Mouse (Mus musculus): ENCODE data around the gene Ash1l. TPM values are rescaled to one million over a fixed set of nuclear protein-coding genes. Genes with fewer than 3 reads are reported as not detected.

The Ash1l gene
- polyA plus RNA-seq, 1 experiment = 4.7 TPM

GRCm38 (mm10) chr3:89043359-89043758 lies 92.9 kb downstream of the Ash1l start:
- Histone ChIP-seq H3K27me3 (ENCODE audit: control insufficient read depth, insufficient read depth, insufficient read length) (no peaks in the 10 kb centered on the region), H3K79me2 (ENCODE audit: control insufficient read depth, insufficient read depth) (no peaks in the 10 kb centered on the region), H3K4me2 (ENCODE audit: low read depth) (no peak overlapping the region), H3K36me3 (ENCODE audit: control insufficient read depth, insufficient read depth) (peaks cover 54% of the 10 kb centered on the region), H3K4me3 (no peak overlapping the region), H3ac (ENCODE audit: control insufficient read depth, insufficient read length) (no peak overlapping the region)
- no peak for TF ChIP-seq MAX (IDR thresholded peaks at IDR 0.05; ENCODE audit: low read depth)
- TF ChIP-seq TCF3 (IDR thresholded peaks at IDR 0.05; ENCODE audit: insufficient read length, low read depth) = no peak
- TF ChIP-seq SRF (IDR thresholded peaks at IDR 0.05; ENCODE audit: control insufficient read depth, insufficient read length, low read depth) = no peak
- no peak for TF ChIP-seq REST (IDR thresholded peaks at IDR 0.05; ENCODE audit: insufficient read depth, insufficient read length)
- TF ChIP-seq POLR2A (IDR thresholded peaks at IDR 0.05; ENCODE audit: insufficient read length, low read depth) = no peak
- no peak for TF ChIP-seq POLR2AphosphoS2 (IDR thresholded peaks at IDR 0.05; ENCODE audit: insufficient read length, low read depth)
- TF ChIP-seq MYOD1 (IDR thresholded peaks at IDR 0.05; ENCODE audit: control insufficient read depth in 1 of 3, insufficient read length in 2 of 3, low read depth in 2 of 3) = no peak
- no peak for TF ChIP-seq TCF12 (IDR thresholded peaks at IDR 0.05; ENCODE audit: insufficient read depth, poor library complexity, severe bottlenecking)
- TF ChIP-seq E2F4 (IDR thresholded peaks at IDR 0.05; ENCODE audit: insufficient read depth) = no peak
- no peak for TF ChIP-seq MYOG (IDR thresholded peaks at IDR 0.05; ENCODE audit: control insufficient read depth in 1 of 3, insufficient read depth in 1 of 3, insufficient read length in 2 of 3, low read depth in 2 of 3)
- no peak for TF ChIP-seq CEBPB (IDR thresholded peaks at IDR 0.05; ENCODE audit: insufficient read depth, poor library complexity, severe bottlenecking)

- peaks cover 46% of the 10 kb centered on the region for H3K36me3 ChIP-seq (ENCODE audit: control insufficient read depth, insufficient read depth)
- no peak overlapping the region for H3K4me2 ChIP-seq (ENCODE audit: low read depth)
- H3K4me3 ChIP-seq = no peak overlapping the region
- TF ChIP-seq TCF3 (IDR thresholded peaks at IDR 0.05; ENCODE audit: insufficient read length, low read depth) = no peak
- no peak for TF ChIP-seq USF1 (IDR thresholded peaks at IDR 0.05; ENCODE audit: low read depth)
- TF ChIP-seq MYOG (IDR thresholded peaks at IDR 0.05; ENCODE audit: control insufficient read depth in 1 of 3, insufficient read depth in 1 of 3, insufficient read length in 2 of 3, low read depth in 2 of 3) = no peak
- TF ChIP-seq SRF (IDR thresholded peaks at IDR 0.05; ENCODE audit: control insufficient read depth, insufficient read length, low read depth) = no peak
- no peak for TF ChIP-seq TCF12 (IDR thresholded peaks at IDR 0.05; ENCODE audit: insufficient read depth, poor library complexity, severe bottlenecking)
- TF ChIP-seq POLR2A (IDR thresholded peaks at IDR 0.05; ENCODE audit: insufficient read length, low read depth) = no peak
- TF ChIP-seq MYOD1 (IDR thresholded peaks at IDR 0.05; ENCODE audit: control insufficient read depth in 1 of 3, insufficient read length in 2 of 3, low read depth in 2 of 3) = no peak
- no peak for TF ChIP-seq REST (IDR thresholded peaks at IDR 0.05; ENCODE audit: insufficient read depth, insufficient read length)
- TF ChIP-seq POLR2AphosphoS2 (IDR thresholded peaks at IDR 0.05; ENCODE audit: insufficient read length, low read depth) = no peak
- TF ChIP-seq E2F4 (IDR thresholded peaks at IDR 0.05; ENCODE audit: insufficient read depth) = no peak
- H3K79me2 ChIP-seq (ENCODE audit: control insufficient read depth, insufficient read depth) = no peaks in the 10 kb centered on the region
- no peaks in the 10 kb centered on the region for H3K27me3 ChIP-seq (ENCODE audit: control insufficient read depth, insufficient read depth, insufficient read length)
- no peak overlapping the region for H3ac ChIP-seq (ENCODE audit: control insufficient read depth, insufficient read length)
These were observed 107.9 kb downstream of the Ash1l start for GRCm38 (mm10) chr3:89058361-89058760.

GRCm38 (mm10) chr3:89058783-89059182 lies 108.4 kb downstream of the Ash1l start:
- Histone ChIP-seq H3K79me2 (ENCODE audit: control insufficient read depth, insufficient read depth) (no peaks in the 10 kb centered on the region), H3K36me3 (ENCODE audit: control insufficient read depth, insufficient read depth) (peaks cover 47% of the 10 kb centered on the region), H3K27me3 (ENCODE audit: control insufficient read depth, insufficient read depth, insufficient read length) (no peaks in the 10 kb centered on the region), H3K4me3 (no peak overlapping the region), H3K4me2 (ENCODE audit: low read depth) (no peak overlapping the region), H3ac (ENCODE audit: control insufficient read depth, insufficient read length) (no peak overlapping the region)
- no peak for TF ChIP-seq CEBPB (IDR thresholded peaks at IDR 0.05; ENCODE audit: insufficient read depth, poor library complexity, severe bottlenecking)
- no peak for TF ChIP-seq USF1 (IDR thresholded peaks at IDR 0.05; ENCODE audit: low read depth)
- TF ChIP-seq POLR2A (IDR thresholded peaks at IDR 0.05; ENCODE audit: insufficient read length, low read depth) = no peak
- TF ChIP-seq MAX (IDR thresholded peaks at IDR 0.05; ENCODE audit: low read depth) = no peak
- TF ChIP-seq E2F4 (IDR thresholded peaks at IDR 0.05; ENCODE audit: insufficient read depth) = no peak
- no peak for TF ChIP-seq POLR2AphosphoS2 (IDR thresholded peaks at IDR 0.05; ENCODE audit: insufficient read length, low read depth)
- no peak for TF ChIP-seq SRF (IDR thresholded peaks at IDR 0.05; ENCODE audit: control insufficient read depth, insufficient read length, low read depth)
- no peak for TF ChIP-seq REST (IDR thresholded peaks at IDR 0.05; ENCODE audit: insufficient read depth, insufficient read length)
- no peak for TF ChIP-seq TCF12 (IDR thresholded peaks at IDR 0.05; ENCODE audit: insufficient read depth, poor library complexity, severe bottlenecking)
- TF ChIP-seq MYOG (IDR thresholded peaks at IDR 0.05; ENCODE audit: control insufficient read depth in 1 of 3, insufficient read depth in 1 of 3, insufficient read length in 2 of 3, low read depth in 2 of 3) = no peak
- no peak for TF ChIP-seq MYOD1 (IDR thresholded peaks at IDR 0.05; ENCODE audit: control insufficient read depth in 1 of 3, insufficient read length in 2 of 3, low read depth in 2 of 3)
- TF ChIP-seq TCF3 (IDR thresholded peaks at IDR 0.05; ENCODE audit: insufficient read length, low read depth) = no peak

- no peaks in the 10 kb centered on the region for H3K27me3 ChIP-seq (ENCODE audit: control insufficient read depth, insufficient read depth, insufficient read length)
- no peak overlapping the region for H3K4me2 ChIP-seq (ENCODE audit: low read depth)
- TF ChIP-seq CEBPB (IDR thresholded peaks at IDR 0.05; ENCODE audit: insufficient read depth, poor library complexity, severe bottlenecking) (no peak), TCF12 (IDR thresholded peaks at IDR 0.05; ENCODE audit: insufficient read depth, poor library complexity, severe bottlenecking) (no peak), POLR2A (IDR thresholded peaks at IDR 0.05; ENCODE audit: insufficient read length, low read depth) (no peak), MYOD1 (IDR thresholded peaks at IDR 0.05; ENCODE audit: control insufficient read depth in 1 of 3, insufficient read length in 2 of 3, low read depth in 2 of 3) (no peak), POLR2AphosphoS2 (IDR thresholded peaks at IDR 0.05; ENCODE audit: insufficient read length, low read depth) (no peak), REST (IDR thresholded peaks at IDR 0.05; ENCODE audit: insufficient read depth, insufficient read length) (no peak), MYOG (IDR thresholded peaks at IDR 0.05; ENCODE audit: control insufficient read depth in 1 of 3, insufficient read depth in 1 of 3, insufficient read length in 2 of 3, low read depth in 2 of 3) (no peak), TCF3 (IDR thresholded peaks at IDR 0.05; ENCODE audit: insufficient read length, low read depth) (no peak), USF1 (IDR thresholded peaks at IDR 0.05; ENCODE audit: low read depth) (no peak), MAX (IDR thresholded peaks at IDR 0.05; ENCODE audit: low read depth) (no peak), SRF (IDR thresholded peaks at IDR 0.05; ENCODE audit: control insufficient read depth, insufficient read length, low read depth) (no peak), E2F4 (IDR thresholded peaks at IDR 0.05; ENCODE audit: insufficient read depth) (no peak)
- no peak overlapping the region for H3K4me3 ChIP-seq
- no peak overlapping the region for H3ac ChIP-seq (ENCODE audit: control insufficient read depth, insufficient read length)
- no peaks in the 10 kb centered on the region for H3K79me2 ChIP-seq (ENCODE audit: control insufficient read depth, insufficient read depth)
- peaks cover 54% of the 10 kb centered on the region for H3K36me3 ChIP-seq (ENCODE audit: control insufficient read depth, insufficient read depth)
These were observed 111.3 kb downstream of the Ash1l start for GRCm38 (mm10) chr3:89061696-89062095.

Measured in myocyte (in vitro differentiated cells).